Mouse (Mus musculus) embryo, embryonic 10.5 days (tissue): ENCODE results near the gene Snapc3.
"Not testable (repeated sequence)": the region's sequence is repeated elsewhere in the genome, so short reads cannot be mapped to it uniquely, and the experiment has no call there.

Experiments used
- DNase-seq: peaks from one replicate; pipeline ENCODE4 v3.0.0-alpha.2; 2015; ENCODE audit warnings: low spot score

The Snapc3 gene

GRCm38 (mm10) chr4:83417820-83418186 is 279 bp downstream of the Snapc3 start:
- DNase-seq = no peak

- no peak for DNase-seq
Measured at GRCm38 (mm10) chr4:83418781-83419180, 1.3 kb downstream of the Snapc3 start.

GRCm38 (mm10) chr4:83423641-83424040 is 6.1 kb downstream of the Snapc3 start:
- no peak for DNase-seq

DNA sequence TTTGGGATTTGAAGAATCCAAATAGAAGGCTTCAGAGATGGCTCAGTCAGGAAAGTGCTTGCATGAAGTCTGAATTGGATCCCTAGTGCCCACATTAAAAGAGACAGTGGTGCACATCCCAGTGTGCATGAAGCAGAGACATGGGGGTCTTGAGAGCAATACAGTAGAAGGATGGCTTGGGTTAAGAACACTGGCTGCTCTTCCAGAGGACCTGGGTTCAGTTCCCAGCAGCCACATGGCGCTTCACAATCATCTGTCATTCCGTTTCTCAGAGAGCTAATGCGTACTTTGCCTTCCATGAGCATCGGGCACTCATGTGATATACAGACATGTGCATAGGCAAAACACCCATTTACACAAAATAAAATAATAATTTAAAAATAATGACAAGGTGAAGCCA is 7.6 kb downstream of the Snapc3 start:
- DNase-seq = no peak

DNA sequence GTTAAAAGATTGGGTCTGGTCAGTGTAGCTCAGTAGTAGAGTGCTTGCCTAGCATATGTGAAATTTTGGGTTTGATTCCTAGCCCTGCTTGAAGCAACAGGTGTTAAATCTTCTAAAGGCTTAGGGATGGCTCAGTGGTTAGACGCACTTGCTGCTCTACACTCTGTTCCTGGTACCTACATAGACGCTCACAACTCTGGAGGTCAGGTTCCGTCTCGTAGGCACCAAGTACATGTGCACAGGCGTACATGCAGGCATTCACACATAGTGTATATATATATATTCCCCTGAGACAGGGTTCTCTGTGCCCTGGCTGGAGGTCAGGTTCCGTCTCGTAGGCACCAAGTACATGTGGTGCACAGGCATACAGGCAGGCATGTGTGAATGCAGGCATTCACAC is 9.6 kb downstream of the Snapc3 start:
- DNase-seq = no peak

DNA sequence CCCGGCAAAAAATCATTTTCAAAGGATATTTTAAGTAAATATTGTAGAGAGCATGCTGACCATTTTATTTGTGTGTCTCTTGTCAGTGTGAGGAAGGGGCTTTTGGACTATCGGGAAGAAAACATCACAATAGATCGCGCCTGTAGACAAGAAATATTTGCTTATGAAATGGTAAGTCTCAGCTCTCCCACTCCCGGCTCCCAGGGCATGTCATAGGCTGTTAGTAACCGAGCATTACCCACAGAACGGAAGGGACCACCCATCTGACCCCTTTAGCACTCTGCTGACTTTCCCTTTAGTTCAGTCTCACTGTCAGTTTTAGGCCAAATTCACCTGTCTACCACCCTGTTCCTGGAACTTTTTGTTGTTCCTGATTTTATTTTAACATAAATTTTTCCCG is 10.2 kb downstream of the Snapc3 start:
- DNase-seq = no peak

- DNase-seq = peak; percentile 27
Measured at GRCm38 (mm10) chr4:83428845-83429244, 11.3 kb downstream of the Snapc3 start.

GRCm38 (mm10) chr4:83431950-83432349 is 14.4 kb downstream of the Snapc3 start:
- no peak for DNase-seq

DNA sequence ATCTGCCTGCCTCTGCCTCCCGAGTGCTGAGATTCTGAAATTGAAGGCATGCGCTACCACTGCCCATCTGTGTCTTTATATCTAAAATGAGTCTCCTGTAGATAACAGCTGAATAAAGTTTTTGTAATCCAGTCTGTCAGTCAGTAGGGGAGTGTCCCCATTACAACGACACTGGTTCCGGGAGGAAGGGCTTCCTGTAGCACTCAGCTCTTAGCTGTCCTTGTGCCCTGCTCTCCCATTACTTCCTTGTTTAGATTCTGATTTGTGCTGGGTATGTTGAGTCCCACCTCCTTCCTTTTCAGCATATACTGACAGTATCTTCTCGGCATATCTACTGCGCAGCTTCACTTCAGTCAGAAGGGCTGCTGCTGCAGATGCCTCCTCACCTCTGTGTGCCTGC is 15.4 kb downstream of the Snapc3 start:
- DNase-seq = no peak

GRCm38 (mm10) chr4:83436375-83436774 is 18.9 kb downstream of the Snapc3 start:
- no peak for DNase-seq

DNA sequence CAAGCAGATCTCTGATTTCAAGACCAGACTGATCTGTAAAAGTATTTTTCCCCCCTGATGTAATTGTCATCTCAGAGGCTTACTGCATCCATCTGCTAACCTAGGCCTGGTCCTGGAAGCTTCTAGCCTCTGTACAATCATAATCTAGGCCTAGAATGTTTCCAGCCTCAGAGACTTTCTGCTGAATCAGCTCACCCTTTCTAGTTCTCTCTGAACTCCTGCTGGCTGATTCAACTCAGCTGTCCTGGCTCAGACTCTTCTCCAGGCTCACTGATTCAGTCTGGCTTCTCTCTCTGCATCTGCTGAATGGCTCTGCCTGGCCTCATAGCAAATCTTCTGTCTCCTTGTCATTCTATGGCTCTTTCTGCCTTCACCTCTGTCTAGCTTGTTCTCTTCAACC is 20.6 kb downstream of the Snapc3 start:
- DNase-seq = no peak

DNA sequence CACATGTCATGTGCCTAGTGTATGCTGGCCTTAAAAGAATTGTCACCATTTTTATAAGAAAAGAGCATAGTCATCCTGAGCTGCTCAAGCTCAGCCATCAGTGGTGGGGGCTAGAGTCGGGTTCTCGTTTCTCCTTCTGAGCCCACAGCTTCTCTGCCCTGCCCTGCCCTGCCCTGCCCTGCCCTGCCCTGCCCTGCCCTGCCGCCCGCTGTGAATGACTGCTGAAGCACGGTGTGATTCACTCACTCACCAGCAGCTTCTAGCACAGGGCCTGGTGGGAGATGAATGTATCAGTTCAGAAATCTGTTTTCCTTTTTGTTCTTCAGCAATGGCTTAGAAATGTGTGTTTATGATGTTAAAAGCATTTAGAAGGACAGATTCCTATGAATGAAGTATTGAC is 21.5 kb downstream of the Snapc3 start:
- no peak for DNase-seq

GRCm38 (mm10) chr4:83441050-83441449 is 23.5 kb downstream of the Snapc3 start:
- DNase-seq = no peak

DNA sequence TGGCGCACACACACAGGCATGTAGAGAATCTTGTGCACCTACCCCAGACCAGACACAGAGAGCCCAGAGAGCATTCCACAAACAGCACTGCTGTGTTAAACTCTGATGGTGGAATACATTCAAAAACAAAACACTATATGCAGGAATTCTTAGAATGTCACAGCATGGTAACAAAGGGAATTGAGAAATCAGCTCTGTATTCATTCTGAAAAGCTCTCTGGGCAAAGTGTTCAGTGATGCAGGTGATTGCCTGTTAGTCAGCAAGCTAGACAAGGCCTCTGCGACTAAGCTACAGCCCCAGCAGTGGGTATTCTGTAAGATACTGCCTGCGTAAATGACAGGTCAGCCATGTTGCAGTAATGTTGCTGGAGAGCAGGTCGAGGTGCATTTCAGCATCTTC is 33.3 kb downstream of the Snapc3 start:
- no peak for DNase-seq

- DNase-seq = no peak
Measured at GRCm38 (mm10) chr4:83460106-83460505, 42.6 kb downstream of the Snapc3 start.

GRCm38 (mm10) chr4:83464827-83465226 is 47.3 kb downstream of the Snapc3 start:
- no peak for DNase-seq

GRCm38 (mm10) chr4:83467615-83468014 is 50.1 kb downstream of the Snapc3 start:
- DNase-seq = no peak

GRCm38 (mm10) chr4:83468208-83468607 is 50.7 kb downstream of the Snapc3 start:
- DNase-seq = no peak

GRCm38 (mm10) chr4:83485250-83485649 is 67.7 kb downstream of the Snapc3 start:
- DNase-seq = no peak

GRCm38 (mm10) chr4:83485735-83486116 is 68.2 kb downstream of the Snapc3 start:
- DNase-seq = peak; percentile 95

DNA sequence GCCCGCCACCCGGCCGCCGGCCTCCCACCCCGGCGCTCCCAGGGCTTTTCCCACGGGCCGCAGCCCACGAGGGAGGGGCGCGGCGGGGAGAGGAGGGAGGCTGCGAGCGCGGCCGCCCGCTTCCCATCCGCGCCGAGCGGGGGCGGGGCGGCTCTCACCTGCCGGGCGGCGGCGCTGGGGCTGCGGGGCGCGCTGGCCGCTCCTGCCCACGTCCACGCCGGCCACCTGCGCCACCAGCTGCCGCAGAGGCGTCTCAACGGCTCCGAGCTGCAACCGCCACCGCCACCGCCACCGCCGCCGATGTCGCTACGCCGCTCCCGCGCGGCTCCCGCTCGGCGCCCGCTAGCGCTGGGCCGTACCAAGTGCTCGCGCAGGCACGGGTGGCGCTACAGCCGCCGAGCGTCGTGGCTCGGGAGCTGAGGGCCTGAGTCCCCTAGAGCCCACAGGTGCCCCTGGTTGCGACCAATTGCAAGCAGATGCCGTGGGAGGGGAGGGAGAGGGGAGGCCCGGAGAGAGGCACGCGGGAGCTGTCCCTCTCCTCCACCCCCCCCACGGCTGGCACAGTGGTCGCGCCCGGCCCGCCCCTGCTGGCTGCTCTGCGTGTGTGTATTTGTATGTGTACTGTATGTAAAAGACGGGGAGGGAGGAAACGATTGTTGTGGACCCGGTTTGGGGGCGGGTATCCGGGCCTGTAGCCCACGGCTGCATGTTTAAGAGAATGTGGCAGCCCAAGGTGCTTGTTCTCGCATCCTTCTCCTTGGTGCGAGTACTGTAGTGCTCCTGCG is 68.8 kb downstream of the Snapc3 start, which contains the start of gene Psip1:
Gene Psip1 (minus strand): TSS at position 343 of the 785 bp plus-strand sequence.
- peak; percentile 89 for DNase-seq

DNA sequence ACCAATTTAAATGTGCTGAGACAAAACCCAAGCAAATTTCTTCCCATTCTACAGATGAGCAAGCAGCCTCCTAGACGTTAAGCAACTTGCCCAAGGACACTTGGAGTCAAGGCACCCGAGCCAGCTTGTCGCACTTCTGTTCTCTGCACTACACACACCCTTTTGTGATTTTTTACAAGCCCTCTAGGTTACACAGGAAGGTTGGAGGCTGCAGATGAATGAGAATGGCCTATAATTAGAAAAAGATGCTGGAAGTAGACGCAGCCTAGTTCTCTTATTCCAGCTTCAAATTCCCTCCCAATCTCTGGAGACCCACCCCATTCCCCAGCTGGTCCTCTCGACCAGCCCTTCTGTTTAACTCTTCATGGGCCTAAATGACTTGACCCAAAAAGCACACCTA is 71.6 kb downstream of the Snapc3 start:
- peak; percentile 40 for DNase-seq

DNA sequence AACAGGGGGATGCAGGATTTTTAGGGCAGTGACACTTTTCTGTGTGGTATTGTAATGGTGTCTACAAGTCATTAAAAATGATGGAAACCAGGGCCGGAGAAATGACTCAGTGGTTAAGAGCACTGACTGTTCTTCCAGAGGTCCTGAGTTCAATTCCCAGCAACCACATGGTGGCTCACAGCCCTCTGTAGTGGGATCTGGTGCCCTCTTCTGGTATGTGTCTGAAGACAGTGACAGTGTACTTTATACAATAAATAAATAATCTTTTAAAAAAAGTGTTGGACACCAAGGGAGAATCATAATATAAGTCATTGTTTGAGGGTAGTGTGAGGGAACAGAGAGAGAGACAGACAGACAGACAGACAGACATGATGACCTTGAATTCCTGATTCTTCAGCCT is 75.6 kb downstream of the Snapc3 start:
- DNase-seq = no peak

DNA sequence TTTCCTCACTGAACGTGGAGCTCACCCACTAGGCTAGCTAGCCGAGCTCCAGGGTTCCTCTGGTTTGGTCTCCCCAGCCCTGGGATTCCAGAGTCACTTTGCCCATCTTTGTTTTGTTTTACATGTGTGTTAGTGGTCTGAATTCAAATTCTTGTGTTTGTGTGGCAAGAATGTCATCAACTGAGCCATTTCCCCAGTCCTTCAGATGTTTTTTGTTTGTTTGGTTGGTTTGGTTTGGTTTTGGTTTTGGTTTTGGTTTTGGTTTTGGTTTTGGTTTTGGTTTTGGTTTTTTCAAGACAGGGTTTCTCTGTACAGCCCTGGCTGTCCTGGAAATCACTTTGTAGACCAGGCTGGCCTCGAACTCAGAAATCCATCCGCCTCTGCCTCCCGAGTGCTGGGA is 79.5 kb downstream of the Snapc3 start:
- DNase-seq = not testable (repeated sequence)
